Mouse (Mus musculus) urinary bladder, adult 18-20 months (tissue): ENCODE measurements around the gene Soga1.
A peak's percentile ranks its signal among the peaks of the same experiment; 100 is the strongest.

ENCODE experiments used
- DNase-seq, 2 experiments: peaks; one replicate each; pipeline ENCODE4 v3.0.0; 2022; ENCODE audit warnings: low spot score in 2 of 2, mixed read lengths in 2 of 2

The Soga1 gene

DNA sequence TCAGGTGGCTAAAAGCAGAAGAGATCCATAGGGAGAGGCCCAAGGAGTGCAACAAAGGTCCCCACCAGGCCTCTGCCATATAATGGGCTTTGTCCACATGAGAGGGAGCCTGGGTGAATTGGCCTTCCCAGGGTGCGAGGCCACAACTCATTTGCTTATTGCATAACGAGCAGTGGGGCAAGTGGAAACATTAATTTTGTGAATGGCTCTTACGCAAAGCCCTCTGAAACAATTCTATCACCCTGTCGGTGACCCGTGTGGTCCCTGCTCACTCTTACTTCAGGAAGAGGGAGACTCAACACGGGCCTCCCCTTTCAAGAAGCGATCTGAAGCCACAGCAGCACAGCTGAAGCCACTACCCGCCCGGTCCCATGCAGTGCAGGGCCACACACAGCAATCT is 41.8 kb downstream of the Soga1 start:
- DNase-seq, result no peak

DNA sequence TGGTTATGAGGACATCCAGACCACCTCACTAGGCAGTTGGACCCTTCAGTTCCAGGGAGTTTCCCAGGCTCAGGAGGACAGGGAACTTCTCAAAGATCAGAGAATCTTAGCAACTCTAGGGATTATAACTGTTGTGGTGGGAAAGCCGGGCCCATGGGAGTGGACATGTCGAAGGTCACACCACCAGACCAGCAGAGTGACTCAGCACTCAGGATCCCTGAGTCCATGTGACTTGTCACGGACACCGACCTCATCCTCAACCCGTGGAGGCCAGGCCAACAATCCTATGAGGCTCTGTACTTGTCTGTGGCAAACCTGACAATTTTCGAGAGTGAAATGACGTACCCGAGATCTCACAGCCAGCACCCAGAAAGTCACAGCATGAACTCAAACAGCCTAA is 42.7 kb downstream of the Soga1 start:
- no peak for DNase-seq

DNA sequence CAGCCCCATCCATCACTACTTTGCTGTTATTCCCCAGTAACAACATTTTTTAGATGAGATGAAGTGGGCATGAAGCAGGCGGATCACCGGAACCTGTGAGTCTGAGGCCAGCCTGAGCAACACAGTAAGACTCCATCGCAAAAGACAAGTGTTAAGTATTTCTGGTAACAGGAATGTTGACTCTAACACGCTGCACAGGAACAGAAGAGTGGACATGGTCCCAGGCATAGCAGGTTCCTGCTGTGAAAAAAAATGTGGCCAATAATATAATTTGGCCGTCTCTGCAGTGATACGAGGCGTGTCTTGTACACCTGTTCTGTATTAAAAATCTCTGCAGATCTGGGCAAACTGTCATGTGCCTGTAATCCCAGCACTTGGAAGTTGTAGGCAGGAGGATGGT is 43.7 kb downstream of the Soga1 start:
- no peak for DNase-seq

DNA sequence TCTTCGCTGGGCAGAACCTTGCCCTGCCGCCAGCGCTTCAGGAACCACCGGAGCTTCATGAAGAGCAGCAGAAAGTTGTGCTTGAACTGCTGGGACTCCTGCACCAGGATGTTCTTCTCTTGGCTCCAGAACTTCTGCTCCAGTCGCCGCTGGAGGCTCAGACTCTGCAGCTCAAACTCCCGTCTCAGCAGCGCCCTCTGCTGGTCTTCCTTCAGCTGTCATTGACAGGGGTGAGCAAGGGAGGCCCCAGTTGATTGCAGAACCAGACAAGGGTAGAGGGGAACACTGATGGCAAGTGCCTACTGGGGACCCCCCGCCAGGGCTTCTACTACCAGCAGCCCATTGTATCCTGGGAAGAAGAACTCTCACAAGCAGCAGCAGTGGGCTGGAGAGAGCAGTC is 48.2 kb downstream of the Soga1 start:
- DNase-seq, result peak; percentile 67 to 68

DNA sequence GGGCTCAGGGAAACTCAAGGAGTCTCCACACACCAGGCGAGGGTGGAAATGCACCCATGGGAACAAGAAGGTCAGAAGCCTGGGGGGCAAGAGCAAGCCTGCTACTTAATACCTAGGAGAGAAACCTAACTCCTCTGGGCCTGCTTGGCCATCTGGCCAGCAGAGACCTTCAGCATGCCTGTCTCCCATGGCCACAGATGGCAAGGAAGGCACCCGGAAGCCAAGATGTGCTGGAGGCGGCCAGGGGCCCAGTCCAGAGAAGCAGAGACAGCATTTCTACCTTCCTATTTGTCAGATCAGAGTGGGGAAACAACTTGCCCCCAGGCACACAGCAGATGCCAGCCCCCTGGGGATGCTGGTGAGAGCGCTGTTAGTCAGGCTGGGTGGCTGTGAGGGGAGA is 50.8 kb downstream of the Soga1 start:
- DNase-seq, result no peak

DNA sequence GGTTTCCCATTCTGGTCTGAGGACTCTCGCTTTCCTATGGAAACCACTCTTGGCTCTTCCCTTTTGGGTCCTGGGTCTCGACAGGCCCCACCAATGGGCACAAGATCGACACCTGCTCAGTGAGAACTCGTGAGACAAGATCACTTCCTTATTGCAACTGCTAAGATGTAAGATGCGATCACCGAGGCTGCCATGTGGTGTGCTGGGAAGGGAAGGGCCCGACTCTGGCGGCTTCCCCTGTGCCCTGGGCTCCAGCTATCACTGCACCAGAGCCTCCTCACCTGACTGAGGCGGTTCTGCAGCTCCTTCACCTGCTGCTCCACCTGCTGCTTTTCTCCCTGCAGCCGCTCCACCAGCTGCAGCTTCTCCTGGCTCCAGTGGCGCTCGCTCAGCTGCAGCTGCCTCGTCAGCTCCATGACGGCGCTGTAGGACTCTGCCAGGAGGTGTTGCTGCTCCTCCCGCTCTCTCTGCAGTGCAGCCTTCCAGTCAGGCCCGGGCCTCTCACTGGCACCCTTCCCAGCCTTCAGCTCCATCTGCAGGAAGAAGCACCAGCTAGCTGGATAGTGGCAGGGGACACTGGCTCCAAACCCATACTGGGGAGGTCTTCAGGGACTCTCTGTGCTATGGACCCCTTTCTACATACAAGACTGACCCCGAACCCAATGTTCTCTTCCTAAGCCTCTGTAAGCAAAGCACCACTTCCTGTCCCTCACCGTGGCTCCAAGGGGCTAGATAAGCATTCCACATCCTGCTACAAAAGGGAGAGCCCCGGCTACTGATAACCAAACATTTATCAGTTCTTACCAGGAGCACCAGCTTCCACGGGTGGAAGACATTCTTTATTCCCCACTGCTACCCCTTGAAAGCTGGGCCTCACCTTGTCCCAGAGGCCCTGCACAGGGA is 51.7 kb downstream of the Soga1 start:
- no peak for DNase-seq

DNA sequence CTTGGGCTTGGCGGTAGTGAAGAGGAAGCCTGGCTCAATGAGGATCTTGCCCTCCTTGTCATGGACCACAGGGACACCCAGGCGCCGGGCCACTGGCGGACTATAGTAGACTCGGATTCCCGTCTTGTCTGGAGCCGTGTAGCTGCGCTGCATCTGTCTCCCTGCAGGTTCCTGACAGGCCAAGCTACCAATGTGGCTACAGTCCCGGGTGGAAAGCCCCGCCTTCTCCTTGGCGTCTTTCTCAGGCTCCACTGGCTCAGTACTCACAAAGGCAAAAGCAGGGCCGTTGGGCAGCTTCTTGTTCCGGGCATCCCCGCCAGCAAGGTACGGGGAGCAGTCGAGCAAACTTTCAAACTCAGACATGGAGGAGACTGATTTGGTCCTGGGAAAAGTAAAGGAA is 57.9 kb downstream of the Soga1 start:
- DNase-seq, result no peak

DNA sequence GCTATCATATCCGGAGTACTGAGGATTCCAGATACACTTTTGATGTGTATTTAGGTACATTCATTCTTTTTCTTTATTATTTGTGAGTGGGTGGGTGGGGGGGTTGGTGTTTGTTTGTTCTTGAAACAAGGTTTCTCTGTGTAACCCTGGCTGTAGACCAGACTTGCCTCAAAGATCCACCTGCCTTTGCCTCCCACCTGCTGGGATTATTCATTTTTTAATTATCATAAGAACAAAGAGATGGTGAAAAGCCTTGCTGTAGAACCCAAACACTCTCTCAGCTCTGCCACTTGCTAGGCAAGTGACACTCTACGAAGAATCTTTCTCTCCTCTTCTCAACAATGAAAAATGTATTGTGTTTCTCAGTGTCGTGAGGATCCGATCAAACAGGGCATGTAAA is 59.8 kb downstream of the Soga1 start:
- no peak for DNase-seq

DNA sequence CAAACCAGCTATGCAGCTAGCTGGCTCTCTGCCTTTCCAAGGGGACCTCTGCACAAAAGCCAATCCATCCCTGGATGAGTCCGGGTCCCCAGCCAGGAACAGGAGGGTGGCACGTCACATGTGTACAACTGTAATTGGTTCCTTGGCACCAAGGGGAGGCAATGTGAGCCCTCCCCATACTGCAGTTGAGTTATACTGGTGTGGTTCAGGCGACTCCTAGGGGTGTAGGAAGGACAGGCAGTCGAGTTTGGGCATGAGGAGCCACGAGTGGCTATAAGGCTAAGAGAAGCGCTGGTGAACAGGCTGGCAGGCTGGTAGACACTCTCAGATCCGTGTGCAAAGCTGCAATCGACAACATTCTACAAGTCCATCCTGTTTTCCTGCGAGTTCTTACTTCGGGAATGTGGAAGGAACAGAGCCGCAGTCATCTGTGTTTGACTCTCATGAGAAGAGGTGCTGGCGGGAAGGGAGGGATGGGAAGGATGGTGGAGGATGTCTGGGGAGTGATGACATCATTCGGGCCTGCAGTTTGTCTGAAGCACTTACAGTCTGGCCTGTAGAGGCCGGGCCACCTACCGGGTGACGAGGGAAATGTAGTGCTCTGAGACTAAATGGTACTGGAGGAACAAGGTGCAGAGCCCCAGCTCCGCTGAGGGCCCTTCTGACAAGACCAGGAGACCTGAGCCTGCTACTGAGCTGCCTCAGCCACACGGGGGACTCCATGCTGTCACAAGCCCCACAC is 62.4 kb downstream of the Soga1 start:
- DNase-seq, result no peak

DNA sequence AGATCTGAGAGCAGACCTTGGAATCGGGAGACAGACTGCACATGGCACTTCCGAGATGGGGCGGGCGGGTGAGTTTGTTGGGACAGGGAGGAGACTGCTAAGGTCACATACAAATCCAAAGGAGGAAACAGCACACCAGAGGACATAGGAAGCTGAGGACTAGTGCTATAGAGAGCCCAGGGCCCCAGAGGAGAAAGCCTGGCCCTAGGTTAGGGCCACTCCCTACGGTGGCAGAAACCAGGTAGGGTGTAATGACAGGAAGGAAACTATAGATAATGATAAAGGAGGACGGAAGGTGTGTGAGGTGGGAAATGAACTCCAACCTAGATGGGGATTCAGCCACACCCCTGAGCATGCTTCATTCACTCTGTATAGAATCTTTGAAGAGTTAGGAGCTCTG is 66.7 kb downstream of the Soga1 start:
- DNase-seq, result no peak

DNA sequence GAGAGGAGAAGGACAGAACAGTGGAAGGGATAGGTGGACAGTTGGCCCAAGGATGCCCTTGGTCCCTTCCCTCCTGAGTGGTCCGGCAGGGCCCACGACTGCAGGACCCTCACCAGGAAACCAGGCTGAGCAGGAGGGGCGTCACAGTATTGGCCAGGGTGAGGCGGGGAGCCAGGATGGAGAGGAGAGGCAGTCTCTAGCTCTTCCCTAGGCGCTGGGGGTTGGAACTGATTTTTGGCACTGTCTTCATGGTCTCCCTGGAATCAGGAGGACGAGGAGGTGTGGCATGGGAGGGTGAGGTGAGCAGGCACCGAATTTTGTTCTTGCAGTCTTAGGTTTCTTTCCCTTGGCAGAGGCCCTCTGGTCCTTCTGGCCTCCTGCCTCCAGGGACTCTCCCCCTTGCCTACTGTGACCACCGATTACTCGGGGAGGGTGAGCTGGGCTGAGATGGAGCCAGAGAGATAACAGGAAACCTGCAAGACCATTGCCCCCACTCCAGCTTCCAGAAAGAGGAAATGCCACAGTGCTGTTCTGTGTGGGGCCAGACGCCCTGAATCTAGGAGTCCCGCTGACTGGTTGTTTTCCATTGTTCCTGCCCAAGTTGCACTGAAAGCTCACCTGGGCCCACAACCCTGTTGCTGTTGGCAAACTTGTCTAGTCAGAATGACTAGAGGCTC is 68.3 kb downstream of the Soga1 start:
- DNase-seq, result no peak

DNA sequence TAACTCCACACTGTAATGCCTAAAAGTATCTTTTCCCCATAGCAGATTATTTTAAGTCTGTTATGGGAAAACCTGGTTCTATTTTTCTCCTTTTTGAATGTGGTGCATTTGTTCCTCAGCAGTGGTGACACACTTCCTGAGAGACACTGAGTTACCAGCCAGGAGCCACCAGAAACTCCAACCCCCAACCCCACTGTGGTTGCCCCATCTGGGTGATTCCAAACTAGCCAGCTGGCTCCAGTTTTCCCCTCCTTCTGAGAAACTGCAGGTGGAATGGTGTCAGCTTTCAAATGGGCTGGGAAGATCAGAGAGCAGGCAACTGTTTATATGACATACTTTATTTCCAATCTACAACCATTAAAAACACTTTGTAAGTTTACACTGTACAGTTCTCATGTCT is 68.9 kb downstream of the Soga1 start:
- no peak for DNase-seq

DNA sequence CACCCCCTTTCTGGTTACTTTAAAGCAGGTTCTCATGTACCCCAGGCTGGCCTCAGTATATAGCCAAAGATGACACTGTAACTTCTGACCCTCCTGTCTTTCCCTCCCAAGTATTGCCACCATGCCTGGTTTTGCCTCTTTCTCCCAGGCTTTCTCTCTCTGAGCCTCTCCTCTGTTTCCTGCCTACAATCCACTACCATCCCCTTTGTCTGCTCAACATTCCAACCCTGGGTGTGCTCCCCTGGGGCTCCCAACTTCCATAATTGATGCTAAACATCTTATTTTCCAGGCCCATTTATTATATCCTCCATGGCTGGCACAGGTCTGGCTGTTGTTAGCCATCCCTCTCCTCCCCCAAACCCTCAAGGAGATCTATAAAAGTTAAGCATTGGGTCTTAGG is 70.5 kb downstream of the Soga1 start:
- DNase-seq, result no peak

DNA sequence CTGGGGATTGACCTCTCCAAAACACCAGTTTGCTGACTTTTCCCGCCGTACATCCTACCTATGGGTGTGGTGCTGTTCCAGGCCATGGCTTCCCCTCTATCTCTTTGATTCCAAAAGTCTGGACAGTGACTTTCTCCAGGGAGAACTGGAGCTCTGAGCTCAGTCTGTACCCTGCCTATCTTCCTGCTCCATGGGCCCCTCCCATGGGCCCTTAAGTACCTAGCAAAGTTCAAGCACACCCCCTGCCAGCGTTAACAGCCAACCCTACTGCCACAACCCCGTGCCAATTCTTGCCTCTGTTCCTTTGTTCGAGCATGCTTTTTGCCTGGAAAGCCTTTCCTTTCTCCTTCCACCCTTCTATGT is 71.8 kb downstream of the Soga1 start:
- no peak for DNase-seq

DNA sequence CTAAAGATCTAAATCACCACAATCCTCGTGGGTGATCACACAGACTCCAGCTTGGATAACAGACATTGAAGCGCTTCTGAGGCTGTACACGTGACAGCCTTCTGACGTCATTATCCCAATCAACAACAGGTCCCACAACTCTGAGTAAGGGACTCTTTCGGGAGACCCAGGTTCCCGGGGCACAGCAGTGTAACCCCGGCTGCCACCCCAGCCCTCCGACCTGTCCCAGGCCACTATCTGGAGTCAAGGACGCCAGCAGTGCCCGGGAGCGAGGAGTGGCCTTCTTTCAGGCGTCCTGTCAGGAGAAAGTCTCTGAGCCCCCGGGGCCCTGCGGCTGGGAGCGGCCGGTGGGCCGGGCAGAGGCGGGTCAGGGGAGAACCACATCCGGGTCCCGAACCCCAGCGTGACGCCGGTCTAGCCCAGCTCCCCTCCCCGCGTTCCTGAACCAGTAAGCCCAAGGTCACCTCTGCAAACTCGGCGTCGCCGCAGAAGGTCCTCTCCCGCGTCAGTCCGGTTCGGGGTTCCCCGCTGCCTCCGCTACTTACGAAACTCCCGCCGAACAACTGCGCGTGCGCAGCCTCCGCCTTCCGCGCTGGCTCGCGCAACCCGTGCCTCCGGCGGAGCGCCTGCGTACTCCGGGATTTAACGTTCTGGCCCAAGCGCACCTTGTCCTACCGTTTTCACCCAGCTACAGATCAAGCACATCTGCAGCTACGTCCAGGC is 72.4 kb downstream of the Soga1 start, which contains the start of gene Dsn1:
TSS of gene Dsn1 (minus strand) at position 644 of the 723 bp plus-strand sequence.
- DNase-seq, result peak; percentile 77 to 89

DNA sequence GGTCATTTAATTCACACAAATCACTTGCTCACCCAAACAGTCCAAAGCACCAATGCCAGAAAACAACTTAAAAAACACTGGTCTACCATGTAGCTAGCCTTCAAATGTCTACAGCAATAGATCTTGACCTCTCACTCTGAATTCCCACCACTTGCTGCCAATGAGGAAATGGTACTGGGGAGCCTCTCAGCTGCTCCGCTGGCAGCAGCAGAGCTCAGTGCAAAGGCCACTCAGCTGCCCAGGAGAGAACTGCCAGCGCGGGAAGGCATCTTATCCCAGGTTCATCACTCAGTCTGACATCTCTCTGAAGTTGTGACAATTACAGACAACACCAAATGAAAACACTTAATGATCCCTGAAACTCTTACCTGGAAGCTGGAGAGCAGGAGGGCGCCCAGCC is 76.7 kb downstream of the Soga1 start:
- no peak for DNase-seq

DNA sequence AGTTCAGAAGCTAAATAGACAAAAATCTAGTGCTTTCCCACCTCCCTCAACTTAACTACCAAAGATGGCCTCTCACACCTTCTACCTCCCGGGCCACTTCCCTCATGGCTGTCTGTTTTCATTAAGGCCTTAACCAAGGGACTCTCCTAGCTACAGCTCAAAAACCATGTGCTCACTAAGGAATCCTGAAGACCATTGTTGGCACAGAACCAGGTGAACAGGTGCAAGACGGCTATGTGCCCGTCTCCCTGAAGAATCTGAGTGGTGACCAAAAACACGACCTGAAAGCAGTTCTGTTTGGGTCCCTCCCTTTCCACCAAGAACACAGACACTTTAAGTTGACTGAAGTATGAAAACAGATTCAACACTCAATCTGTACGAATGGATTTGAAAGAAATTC is 80.8 kb downstream of the Soga1 start:
- no peak for DNase-seq

DNA sequence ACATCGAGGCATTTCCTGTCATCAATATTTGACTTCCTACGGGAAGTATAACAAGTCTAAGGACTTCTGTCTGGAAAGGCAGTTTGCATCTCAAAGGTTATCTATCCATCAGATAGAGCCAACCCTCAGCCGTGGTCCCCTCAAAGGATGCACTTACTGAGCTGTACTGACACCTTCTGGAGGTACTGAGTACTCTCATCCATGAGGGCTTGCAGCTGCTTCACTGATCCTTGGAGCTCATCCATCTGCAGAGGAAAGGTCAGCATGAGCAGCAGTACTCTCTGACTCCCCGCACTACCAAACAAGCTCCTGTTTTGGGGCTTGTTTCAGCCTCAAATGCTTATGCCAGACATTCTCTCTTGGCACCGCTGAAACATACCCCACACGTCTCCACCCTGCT is 82.5 kb downstream of the Soga1 start:
- DNase-seq, result no peak

DNA sequence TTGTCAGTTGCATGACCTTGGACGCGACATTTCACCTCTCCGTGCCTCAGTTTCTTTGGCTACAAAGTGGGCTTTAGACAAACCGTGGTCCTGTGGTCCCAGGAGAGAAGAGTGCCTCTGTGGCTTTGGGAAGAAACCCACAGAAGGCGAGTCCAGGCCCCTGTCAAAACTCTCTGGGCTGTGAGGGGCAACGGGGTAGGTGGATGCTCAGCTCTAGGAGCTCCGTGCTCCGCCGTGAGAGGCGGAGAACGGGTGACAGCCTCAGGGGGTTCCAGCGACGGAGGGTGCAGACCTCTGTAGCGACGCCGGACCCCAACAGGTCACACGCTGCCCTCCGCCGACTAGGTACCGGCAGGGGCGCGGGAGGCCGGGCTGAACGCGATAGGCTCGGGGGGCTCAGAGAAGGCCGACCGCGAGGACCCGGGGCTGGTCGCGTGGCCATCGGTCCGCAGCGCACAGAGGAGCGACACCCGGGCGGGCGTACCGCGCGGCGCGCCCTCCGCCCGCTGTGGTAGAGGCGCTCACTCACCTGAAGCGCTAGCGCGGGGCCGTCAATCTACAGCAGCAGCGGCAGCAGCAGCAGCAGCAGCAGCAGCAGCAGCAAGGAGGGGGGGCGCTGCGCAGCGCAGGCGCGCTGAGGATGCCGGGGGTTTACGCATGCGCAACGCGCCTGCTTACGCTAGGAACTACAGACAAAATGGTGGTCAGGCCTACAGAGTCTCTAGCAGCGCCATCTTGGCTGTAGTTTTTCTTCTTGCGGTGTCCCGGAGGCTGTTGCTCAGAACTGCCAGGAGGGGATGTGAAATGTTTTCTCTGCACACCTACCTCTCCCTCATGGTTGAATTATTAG is 87.4 kb downstream of the Soga1 start, which contains the start of gene Ndrg3:
TSS of gene Ndrg3 (minus strand) at position 587 of the 850 bp plus-strand sequence.
- DNase-seq, result peak; percentile 79 to 95

DNA sequence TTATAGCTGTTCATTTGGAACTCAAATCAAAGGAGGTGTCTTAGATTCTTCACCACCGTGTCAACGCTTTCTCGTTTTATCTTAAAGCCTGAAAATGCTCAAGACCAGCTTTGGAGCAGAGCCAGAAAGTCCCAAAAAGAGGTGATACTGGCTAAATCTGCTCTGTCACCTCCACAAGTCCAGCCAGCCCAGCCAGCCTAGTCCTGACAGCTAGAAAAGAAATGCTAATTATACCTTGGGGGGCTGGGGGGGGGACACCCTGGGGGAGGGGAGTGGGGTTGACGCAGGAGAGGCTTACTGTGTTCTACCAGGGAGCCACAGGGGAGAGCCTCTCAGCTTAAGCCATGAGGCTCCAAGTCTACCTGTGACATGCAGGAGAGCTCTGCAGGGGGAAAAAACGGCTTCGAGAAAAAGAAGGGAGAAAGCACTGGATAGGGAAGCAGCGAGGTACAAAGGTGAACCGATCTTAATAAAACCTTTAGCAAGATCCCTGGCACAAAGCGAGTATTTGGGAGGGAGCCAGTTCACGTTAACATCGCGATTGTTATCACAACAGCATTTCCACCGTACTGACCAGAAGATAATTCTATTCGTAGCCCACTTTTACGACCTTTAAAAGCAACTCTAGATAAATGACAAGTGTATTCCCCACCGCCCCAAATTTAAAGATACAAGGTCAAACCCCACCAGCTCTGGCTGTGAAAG is 88.2 kb downstream of the Soga1 start:
- no peak for DNase-seq
